Mouse (Mus musculus) heart, postnatal 0 days (tissue): ENCODE measurements at regions not wholly inside any gene's neighbourhood (a gene's known extent, or its start where the extent isn't known, plus 50 kb on each side); places are given as distances from the start of the nearest gene placed in this dataset.

ENCODE experiments used
- ATAC-seq: fragments of 200-750 bp; cut with Nextera tagmentation; 2 replicates; pipeline ENCODE4 v1.8.0; 2017; ENCODE audit warnings: low read depth, moderate number of reproducible peaks, moderate library complexity; ENCODE audit not compliant: insufficient read depth
- DNase-seq: peaks from one replicate; pipeline ENCODE4 v3.0.0-alpha.2; 2016; ENCODE audit warnings: low spot score
- H3K27ac ChIP-seq: fragments of 300-500 bp; sonication (generic); 2 replicates; pipeline ENCODE4 v1.5.1; 2014; ENCODE audit warnings: low read depth, mild to moderate bottlenecking
- H3K27me3 ChIP-seq: fragments of 300-500 bp; sonication (generic); 2 replicates; pipeline ENCODE4 v1.6.1; 2014; ENCODE audit warnings: low read length, mixed read lengths; ENCODE audit not compliant: control insufficient read depth, insufficient read depth
- H3K36me3 ChIP-seq: fragments of 300-500 bp; sonication (generic); replicated peaks from 2 replicates; pipeline ENCODE4 v1.6.1; 2014; ENCODE audit warnings: low read length, mixed read lengths; ENCODE audit not compliant: control insufficient read depth, insufficient read depth
- H3K4me1 ChIP-seq: fragments of 300-500 bp; sonication (generic); 2 replicates; pipeline ENCODE4 v1.6.1; 2014; ENCODE audit warnings: antibody characterized with exemption; ENCODE audit not compliant: control insufficient read depth, insufficient read depth
- H3K4me2 ChIP-seq: fragments of 300-500 bp; sonication (generic); 2 replicates; pipeline ENCODE4 v1.6.1; 2014; ENCODE audit warnings: low read depth, mild to moderate bottlenecking, low read length, moderate library complexity
- H3K4me3 ChIP-seq: fragments of 300-500 bp; sonication (generic); 2 replicates; pipeline ENCODE4 v1.5.1; 2014; ENCODE audit warnings: low read depth, low read length
- H3K9ac ChIP-seq: fragments of 300-500 bp; sonication (generic); replicated peaks from 2 replicates; pipeline ENCODE4 v1.6.1; 2014; ENCODE audit warnings: low read depth, low read length, mixed read lengths
- H3K9me3 ChIP-seq: fragments of 300-500 bp; sonication (generic); replicated peaks from 2 replicates; pipeline ENCODE4 v1.6.1; 2016; ENCODE audit warnings: low read length; ENCODE audit not compliant: control insufficient read depth
- CTCF ChIP-seq: IDR thresholded peaks from 2 replicates; pipeline ENCODE4 v1.5.1; 2016; ENCODE audit warnings: antibody characterized with exemption, control low read depth, low read depth
- EP300 ChIP-seq: IDR thresholded peaks from 2 replicates; pipeline ENCODE4 v1.6.1; 2016; ENCODE audit warnings: antibody characterized with exemption, low read depth
- WGBS: fragments of 180-500 bp; shearing (Covaris S2); extraction: QIAGEN DNeasy Blood & Tissue Kit; methylation state at CpG from one replicate; pipeline ENCODE4 v1.1.7; 2014; 5-methylcytosine and 5-hydroxymethylcytosine counted together

GRCm38 (mm10) chr11:84760622-84761196 lies 58.6 kb downstream of the Mrm1 start:
- H3K9me3 ChIP-seq: no peaks in the 10 kb centered on the region
- no peak overlapping the region for H3K9ac ChIP-seq
- H3K36me3 ChIP-seq: no peaks in the 10 kb centered on the region
- TF ChIP-seq EP300 (no peak), CTCF (no peak)
- DNase-seq (no peak), ATAC-seq (no peak)
- no peak overlapping the region for H3K27ac ChIP-seq
- H3K4me3 ChIP-seq: no peak overlapping the region
- WGBS: 21% methylated on average over 15 of the region's 15 CpGs
- H3K4me2 ChIP-seq: no peak overlapping the region
- H3K4me1 ChIP-seq: peaks cover 8% of the 10 kb centered on the region; the same call in 1 of the 2 replicates
- H3K27me3 ChIP-seq: 0 out of 2 replicates have a peak, but pooled peaks cover 3% of the 10 kb centered on the region

- Histone ChIP-seq H3K36me3 (no peaks in the 10 kb centered on the region), H3K27ac (no peak overlapping the region), H3K9ac (no peak overlapping the region)
Observed at GRCm38 (mm10) chr11:84759478-84759986, 59.8 kb downstream of the Mrm1 start.

GRCm38 (mm10) chr11:84752007-84752406 lies 67.3 kb downstream of the Mrm1 start:
- DNase-seq (no peak), ATAC-seq (no peak)
- no peaks in the 10 kb centered on the region for H3K27me3 ChIP-seq
- no peaks in the 10 kb centered on the region for H3K36me3 ChIP-seq
- no peak overlapping the region for H3K9ac ChIP-seq
- no peaks in the 10 kb centered on the region for H3K4me1 ChIP-seq
- H3K9me3 ChIP-seq: no peaks in the 10 kb centered on the region
- TF ChIP-seq EP300 (no peak), CTCF (peak; percentile 29)
- 74% methylated on average over 6 of the region's 6 CpGs for WGBS
- no peak overlapping the region for H3K27ac ChIP-seq
- H3K4me2 ChIP-seq: no peak overlapping the region
- no peak overlapping the region for H3K4me3 ChIP-seq

More at GRCm38 (mm10) chr11:84759478-84759986, 59.8 kb downstream of the Mrm1 start:
- Histone ChIP-seq H3K27me3 (no peaks in the 10 kb centered on the region), H3K4me3 (no peak overlapping the region), H3K4me1 (peaks cover under 1% of the 10 kb centered on the region; the same call in 1 of the 2 replicates), H3K9me3 (no peaks in the 10 kb centered on the region), H3K4me2 (no peak overlapping the region)
- WGBS: 58% methylated on average over 5 of the region's 5 CpGs
- DNase-seq: no peak
- TF ChIP-seq EP300 (no peak), CTCF (no peak)
- ATAC-seq: no peak

- no peak for DNase-seq
- Histone ChIP-seq H3K4me2 (no peak overlapping the region), H3K27ac (no peak overlapping the region), H3K9me3 (no peaks in the 10 kb centered on the region), H3K9ac (no peak overlapping the region), H3K27me3 (no peaks in the 10 kb centered on the region), H3K36me3 (no peaks in the 10 kb centered on the region), H3K4me3 (no peak overlapping the region), H3K4me1 (no peaks in the 10 kb centered on the region)
- no peak for ATAC-seq
- TF ChIP-seq EP300: no peak
- no peak for TF ChIP-seq CTCF
- WGBS: 39% methylated on average over 12 of the region's 12 CpGs
Observed at GRCm38 (mm10) chr11:84749490-84750349, 69.6 kb downstream of the Mrm1 start.

- ATAC-seq (no peak), DNase-seq (no peak)
- Histone ChIP-seq H3K4me3 (no peak overlapping the region), H3K36me3 (no peaks in the 10 kb centered on the region), H3K27ac (no peak overlapping the region), H3K4me1 (no peaks in the 10 kb centered on the region), H3K9ac (no peak overlapping the region), H3K4me2 (no peak overlapping the region), H3K9me3 (no peaks in the 10 kb centered on the region), H3K27me3 (0 out of 2 replicates have a peak, but pooled peaks cover 9% of the 10 kb centered on the region)
- WGBS: 20% methylated on average over 17 of the region's 17 CpGs
- no peak for TF ChIP-seq CTCF
- TF ChIP-seq EP300: no peak
Observed at GRCm38 (mm10) chr11:84738769-84739589, 80.3 kb downstream of the Mrm1 start.
